Mouse (Mus musculus): ENCODE measurements around the gene Slc8a2.

- TF ChIP-seq CTCF (IDR thresholded peaks at IDR 0.05; ENCODE audit: control insufficient read depth, insufficient read depth, insufficient read length) (no peak), MYOD1 (IDR thresholded peaks at IDR 0.05; ENCODE audit: control insufficient read depth, insufficient read length, low read depth) (no peak)
Measured at GRCm38 (mm10) chr7:16103760-16104159, 25.9 kb upstream of the Slc8a2 start.

Measured in C2C12 (cell line).